Mouse (Mus musculus): ENCODE results near the gene Hpse. TPM values are rescaled to one million over a fixed set of nuclear protein-coding genes. Genes with fewer than 3 reads are reported as not detected.
A peak's percentile ranks its signal among the peaks of the same experiment; 100 is the strongest.

The Hpse gene
- total and polyA plus RNA-seq, 2 experiments: 1.7 to 4.1 TPM

- Histone ChIP-seq H3K9ac (ENCODE audit: low read depth, low read length) (no peak overlapping the region), H3K27me3 (ENCODE audit: control insufficient read depth, insufficient read depth, low read length) (no peaks in the 10 kb centered on the region), H3K79me2 (ENCODE audit: control insufficient read depth, insufficient read depth, low read length) (peaks cover 11% of the 10 kb centered on the region; the same call in 1 of the 2 replicates), H3K4me3 (ENCODE audit: insufficient read depth, low read depth, low read length) (no peak overlapping the region), H3K36me3 (ENCODE audit: control insufficient read depth, insufficient read depth, low read length) (peaks cover 2% of the 10 kb centered on the region; the same call in 1 of the 2 replicates), H3K4me1 (ENCODE audit: control insufficient read depth, insufficient read depth, low read length) (peaks cover 8% of the 10 kb centered on the region), H3K27ac (replicated peaks; ENCODE audit: insufficient read depth, low read depth, low read length) (no peak overlapping the region)
- 53% methylated on average over 4 of the region's 4 CpGs for WGBS
- no peak for DNase-seq (ENCODE audit: extremely low read depth, low read depth, low spot score)
- TF ChIP-seq POLR2A (IDR thresholded peaks at IDR 0.05; ENCODE audit: extremely low read depth, insufficient read depth, low read length): no peak
- TF ChIP-seq CTCF (IDR thresholded peaks at IDR 0.05; ENCODE audit: low read depth, low read length): no peak
These were observed 47.1 kb downstream of the Hpse start for GRCm38 (mm10) chr5:100672403-100672802.

GRCm38 (mm10) chr5:100671897-100672296 is 47.6 kb downstream of the Hpse start:
- H3K27me3 ChIP-seq (ENCODE audit: control insufficient read depth, insufficient read depth, low read length): no peaks in the 10 kb centered on the region
- WGBS: 58% methylated on average over 3 of the region's 3 CpGs
- no peak overlapping the region for H3K9ac ChIP-seq (ENCODE audit: low read depth, low read length)
- H3K36me3 ChIP-seq (ENCODE audit: control insufficient read depth, insufficient read depth, low read length): peaks cover 2% of the 10 kb centered on the region; the same call in 1 of the 2 replicates
- H3K79me2 ChIP-seq (ENCODE audit: control insufficient read depth, insufficient read depth, low read length): peaks cover 11% of the 10 kb centered on the region; the same call in 1 of the 2 replicates
- H3K4me3 ChIP-seq (ENCODE audit: insufficient read depth, low read depth, low read length): no peak overlapping the region
- peaks cover 8% of the 10 kb centered on the region for H3K4me1 ChIP-seq (ENCODE audit: control insufficient read depth, insufficient read depth, low read length)
- TF ChIP-seq POLR2A (IDR thresholded peaks at IDR 0.05; ENCODE audit: extremely low read depth, insufficient read depth, low read length) (no peak), CTCF (IDR thresholded peaks at IDR 0.05; ENCODE audit: low read depth, low read length) (no peak)
- H3K27ac ChIP-seq (replicated peaks; ENCODE audit: insufficient read depth, low read depth, low read length): no peak overlapping the region
- DNase-seq (ENCODE audit: extremely low read depth, low read depth, low spot score): no peak

- 16% methylated on average over 5 of the region's 5 CpGs for WGBS
- no peaks in the 10 kb centered on the region for H3K27me3 ChIP-seq (ENCODE audit: control insufficient read depth, insufficient read depth, low read length)
- H3K36me3 ChIP-seq (ENCODE audit: control insufficient read depth, insufficient read depth, low read length): peaks cover 4% of the 10 kb centered on the region; the same call in 1 of the 2 replicates
- TF ChIP-seq POLR2A (IDR thresholded peaks at IDR 0.05; ENCODE audit: extremely low read depth, insufficient read depth, low read length) (no peak), CTCF (IDR thresholded peaks at IDR 0.05; ENCODE audit: low read depth, low read length) (peak; percentile 66; the same call in 1 of the 2 replicates)
- H3K9ac ChIP-seq (ENCODE audit: low read depth, low read length): no peak overlapping the region
- peak; percentile 33 for DNase-seq (ENCODE audit: extremely low read depth, low read depth, low spot score)
- peaks cover 8% of the 10 kb centered on the region for H3K4me1 ChIP-seq (ENCODE audit: control insufficient read depth, insufficient read depth, low read length)
- H3K4me3 ChIP-seq (ENCODE audit: insufficient read depth, low read depth, low read length): no peak overlapping the region
- H3K79me2 ChIP-seq (ENCODE audit: control insufficient read depth, insufficient read depth, low read length): peaks cover 11% of the 10 kb centered on the region; the same call in 1 of the 2 replicates
- H3K27ac ChIP-seq (replicated peaks; ENCODE audit: insufficient read depth, low read depth, low read length): no peak overlapping the region
These were observed 48.1 kb downstream of the Hpse start for GRCm38 (mm10) chr5:100671398-100671797.

GRCm38 (mm10) chr5:100666965-100667364 is 52.6 kb downstream of the Hpse start:
- peaks cover 3% of the 10 kb centered on the region; the same call in 1 of the 2 replicates for H3K79me2 ChIP-seq (ENCODE audit: control insufficient read depth, insufficient read depth, low read length)
- no peak overlapping the region for H3K27ac ChIP-seq (replicated peaks; ENCODE audit: insufficient read depth, low read depth, low read length)
- H3K9ac ChIP-seq (ENCODE audit: low read depth, low read length): no peak overlapping the region
- no peak for DNase-seq (ENCODE audit: extremely low read depth, low read depth, low spot score)
- H3K36me3 ChIP-seq (ENCODE audit: control insufficient read depth, insufficient read depth, low read length): peaks cover 8% of the 10 kb centered on the region
- H3K27me3 ChIP-seq (ENCODE audit: control insufficient read depth, insufficient read depth, low read length): no peaks in the 10 kb centered on the region
- H3K4me1 ChIP-seq (ENCODE audit: control insufficient read depth, insufficient read depth, low read length): no peaks in the 10 kb centered on the region
- no peak for TF ChIP-seq POLR2A (IDR thresholded peaks at IDR 0.05; ENCODE audit: extremely low read depth, insufficient read depth, low read length)
- no peak for TF ChIP-seq CTCF (IDR thresholded peaks at IDR 0.05; ENCODE audit: low read depth, low read length)
- H3K4me3 ChIP-seq (ENCODE audit: insufficient read depth, low read depth, low read length): no peak overlapping the region
- WGBS: 81% methylated on average over 1 of the region's 1 CpGs

- DNase-seq (ENCODE audit: extremely low read depth, low read depth, low spot score): peak; percentile 54
- Histone ChIP-seq H3K4me1 (ENCODE audit: control insufficient read depth, insufficient read depth, low read length) (no peaks in the 10 kb centered on the region), H3K9ac (ENCODE audit: low read depth, low read length) (no peak overlapping the region), H3K79me2 (ENCODE audit: control insufficient read depth, insufficient read depth, low read length) (no peaks in the 10 kb centered on the region), H3K27ac (replicated peaks; ENCODE audit: insufficient read depth, low read depth, low read length) (no peak overlapping the region), H3K4me3 (ENCODE audit: insufficient read depth, low read depth, low read length) (no peak overlapping the region), H3K36me3 (ENCODE audit: control insufficient read depth, insufficient read depth, low read length) (peaks cover 19% of the 10 kb centered on the region), H3K27me3 (ENCODE audit: control insufficient read depth, insufficient read depth, low read length) (no peaks in the 10 kb centered on the region)
- no peak for TF ChIP-seq POLR2A (IDR thresholded peaks at IDR 0.05; ENCODE audit: extremely low read depth, insufficient read depth, low read length)
- peak; percentile 67 for TF ChIP-seq CTCF (IDR thresholded peaks at IDR 0.05; ENCODE audit: low read depth, low read length)
- WGBS: 37% methylated on average over 5 of the region's 5 CpGs
These were observed 55.7 kb downstream of the Hpse start for GRCm38 (mm10) chr5:100663854-100664253.

GRCm38 (mm10) chr5:100663011-100663410 is 56.5 kb downstream of the Hpse start:
- Histone ChIP-seq H3K27me3 (ENCODE audit: control insufficient read depth, insufficient read depth, low read length) (no peaks in the 10 kb centered on the region), H3K27ac (replicated peaks; ENCODE audit: insufficient read depth, low read depth, low read length) (no peak overlapping the region), H3K9ac (ENCODE audit: low read depth, low read length) (no peak overlapping the region), H3K36me3 (ENCODE audit: control insufficient read depth, insufficient read depth, low read length) (peaks cover 23% of the 10 kb centered on the region), H3K4me1 (ENCODE audit: control insufficient read depth, insufficient read depth, low read length) (no peaks in the 10 kb centered on the region), H3K4me3 (ENCODE audit: insufficient read depth, low read depth, low read length) (no peak overlapping the region), H3K79me2 (ENCODE audit: control insufficient read depth, insufficient read depth, low read length) (no peaks in the 10 kb centered on the region)
- WGBS: 89% methylated on average over 6 of the region's 6 CpGs
- no peak for TF ChIP-seq POLR2A (IDR thresholded peaks at IDR 0.05; ENCODE audit: extremely low read depth, insufficient read depth, low read length)
- TF ChIP-seq CTCF (IDR thresholded peaks at IDR 0.05; ENCODE audit: low read depth, low read length): no peak
- peak; percentile 24 for DNase-seq (ENCODE audit: extremely low read depth, low read depth, low spot score)

Data from liver, adult 2 months (tissue).